Mouse (Mus musculus) limb, embryonic 10.5 days (tissue): Measurements from ENCODE around the gene Tsg101. TPM values are rescaled to one million over a fixed set of nuclear protein-coding genes. Genes with fewer than 3 reads are reported as not detected.

Source experiments
- DNase-seq: peaks from one replicate; pipeline ENCODE4 v3.0.0-alpha.2; 2017; ENCODE audit warnings: low spot score
- H3K27ac ChIP-seq: fragments of 300-500 bp; sonication (generic); 2 replicates; pipeline ENCODE4 v1.5.1; 2016; ENCODE audit warnings: mild to moderate bottlenecking
- H3K27me3 ChIP-seq: fragments of 300-500 bp; sonication (generic); 2 replicates; pipeline ENCODE4 v1.6.1; 2016; ENCODE audit warnings: low read depth, mild to moderate bottlenecking; ENCODE audit not compliant: poor library complexity, severe bottlenecking
- H3K36me3 ChIP-seq: fragments of 300-500 bp; sonication (generic); 2 replicates; pipeline ENCODE4 v1.6.1; 2016; ENCODE audit warnings: mild to moderate bottlenecking, moderate library complexity
- H3K4me1 ChIP-seq: fragments of 300-500 bp; sonication (generic); 2 replicates; pipeline ENCODE4 v1.6.1; 2016
- H3K4me3 ChIP-seq: fragments of 300-500 bp; sonication (generic); 2 replicates; pipeline ENCODE4 v1.5.1; 2016; ENCODE audit warnings: mild to moderate bottlenecking, moderate library complexity
- H3K9me3 ChIP-seq: fragments of 300-500 bp; sonication (generic); replicated peaks from 2 replicates; pipeline ENCODE4 v1.6.1; 2016; ENCODE audit warnings: mild to moderate bottlenecking
- WGBS: fragments of 180-500 bp; shearing (Covaris S2); methylation state at CpG from one replicate; pipeline ENCODE4 v1.1.7; 2016; 5-methylcytosine and 5-hydroxymethylcytosine counted together
- polyA plus RNA-seq: library from polyadenylated mRNA; unstranded; fragments of >200 nt; fragmentation: Nextera tagmentation; extraction: Ambion mirVana; gene quantifications from 2 replicates; pipeline ENCODE4 v1.2.1, GENCODE M21; 2016

Tsg101 gene
- 236 and 252 TPM in 2 replicates for polyA plus RNA-seq

DNA sequence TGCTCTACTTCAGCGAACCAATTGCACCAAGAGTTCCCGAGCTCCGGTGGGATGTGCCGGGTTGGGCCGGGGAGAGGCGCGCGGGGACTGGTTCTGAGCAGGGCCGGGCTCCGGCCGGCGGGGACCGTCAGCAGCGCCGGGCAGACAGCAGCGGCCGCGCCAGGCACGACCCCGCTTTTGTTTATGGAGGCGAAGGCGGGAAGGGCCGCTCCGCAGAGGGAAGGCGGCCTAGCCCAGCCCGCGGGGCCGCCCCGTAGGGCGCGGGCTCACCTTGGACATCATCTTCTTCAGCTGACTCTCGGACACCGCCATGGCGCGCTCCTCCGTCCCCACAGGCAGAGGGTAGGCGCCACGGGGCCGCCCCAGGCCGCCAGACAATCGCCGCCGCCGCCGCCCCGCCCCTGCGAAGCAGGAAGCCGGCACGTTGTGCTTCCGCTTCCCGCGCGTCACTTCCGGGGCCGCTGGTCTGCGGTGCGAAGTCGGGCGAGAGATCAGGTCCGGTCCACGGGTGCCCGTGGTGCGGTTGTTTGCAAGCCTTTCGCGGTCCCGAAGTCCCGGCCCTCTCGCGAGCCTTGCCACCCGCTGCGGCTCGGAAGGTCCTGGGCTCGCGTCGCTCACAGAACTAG is at the start of gene Tsg101:
Gene Tsg101, minus strand, starts transcription at position 419 of the 626 bp plus-strand sequence.
- Histone ChIP-seq H3K4me3 (peak within 1 kb of the TSS; percentile 92), H3K9me3 (no peaks in the 10 kb centered on the region), H3K4me1 (peaks cover 22% of the 10 kb centered on the region), H3K27ac (peak within 1 kb of the TSS; percentile 99), H3K27me3 (no peaks in the 10 kb centered on the region), H3K36me3 (peaks cover 32% of the 10 kb centered on the region)
- DNase-seq: peak; percentile 97
- under 1% methylated on average over 73 of the region's 75 CpGs for WGBS

DNA sequence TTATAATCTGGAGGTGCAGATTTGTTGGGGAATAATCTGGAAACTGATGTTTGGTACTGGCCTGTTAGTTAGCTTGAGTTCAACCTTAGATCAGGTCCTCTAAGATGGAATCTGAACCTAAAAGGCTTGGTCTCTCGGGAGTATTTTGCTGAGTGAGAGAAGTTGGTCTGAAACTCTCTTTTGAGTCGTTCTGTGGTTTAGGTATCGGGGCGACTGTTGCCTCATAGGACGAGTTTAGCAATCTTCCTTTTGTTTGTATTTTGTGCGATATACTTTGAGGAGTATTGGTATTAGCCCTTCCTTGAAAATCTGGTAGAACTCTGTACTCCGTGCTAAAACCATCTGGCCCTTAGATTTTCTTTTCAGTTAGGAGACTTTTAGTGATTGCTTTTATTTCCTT is 44.3 kb upstream of the Tsg101 start:
- Histone ChIP-seq H3K4me3 (no peak overlapping the region), H3K9me3 (no peaks in the 10 kb centered on the region), H3K27me3 (peaks cover 21% of the 10 kb centered on the region), H3K36me3 (no peaks in the 10 kb centered on the region), H3K27ac (0 out of 2 replicates have a peak overlapping the region, but pooled peaks have one; percentile 65), H3K4me1 (peaks cover 4% of the 10 kb centered on the region; the same call in 1 of the 2 replicates)
- WGBS: 90% methylated on average over 7 of the region's 7 CpGs
- no peak for DNase-seq

DNA sequence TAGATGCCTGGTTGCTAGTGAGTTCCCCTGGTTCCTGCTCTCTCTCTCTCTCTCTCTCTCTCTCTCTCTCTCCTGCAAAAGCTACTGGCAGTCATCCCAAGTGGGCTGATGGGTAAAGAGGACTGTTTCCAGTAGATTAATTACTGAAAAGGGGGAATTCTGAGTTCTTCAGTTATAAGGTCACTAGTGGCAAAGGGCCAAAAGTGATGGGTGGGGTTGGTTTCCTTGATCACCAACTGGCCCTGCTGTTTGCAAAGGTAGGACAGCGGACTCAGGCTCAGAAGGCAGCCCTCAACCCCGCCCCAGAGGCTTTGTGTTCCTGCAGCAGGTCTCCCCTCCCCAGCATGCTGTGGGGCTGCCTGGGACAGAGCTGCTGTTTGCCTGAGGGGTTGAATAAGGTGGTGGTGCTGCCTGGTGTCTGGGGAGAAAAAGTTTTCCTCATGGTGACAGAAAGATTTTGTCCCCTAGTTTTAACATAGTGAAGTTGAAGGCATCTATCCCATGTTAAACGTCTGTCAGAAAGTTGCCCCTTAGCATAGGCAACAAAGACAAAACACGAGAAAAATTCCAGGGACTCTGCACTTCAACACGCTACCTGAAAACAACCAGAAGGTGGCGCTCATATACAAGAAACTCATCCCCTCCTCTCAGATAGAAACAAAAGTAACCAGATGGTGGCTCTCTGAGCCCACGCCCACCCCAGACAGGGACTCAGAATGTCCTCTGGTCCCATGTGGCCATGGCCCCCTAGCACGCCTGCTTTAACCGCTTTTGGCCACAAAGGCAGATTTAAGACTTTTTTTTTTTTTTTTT is 43.2 kb upstream of the Tsg101 start:
- H3K27me3 ChIP-seq: peaks cover 24% of the 10 kb centered on the region
- WGBS: 1% methylated on average over 9 of the region's 9 CpGs
- no peak overlapping the region for H3K4me3 ChIP-seq
- peak overlapping the region; percentile 65 for H3K27ac ChIP-seq
- no peaks in the 10 kb centered on the region for H3K9me3 ChIP-seq
- H3K36me3 ChIP-seq: no peaks in the 10 kb centered on the region
- peaks cover 4% of the 10 kb centered on the region; the same call in 1 of the 2 replicates for H3K4me1 ChIP-seq
- DNase-seq: peak; percentile 73

DNA sequence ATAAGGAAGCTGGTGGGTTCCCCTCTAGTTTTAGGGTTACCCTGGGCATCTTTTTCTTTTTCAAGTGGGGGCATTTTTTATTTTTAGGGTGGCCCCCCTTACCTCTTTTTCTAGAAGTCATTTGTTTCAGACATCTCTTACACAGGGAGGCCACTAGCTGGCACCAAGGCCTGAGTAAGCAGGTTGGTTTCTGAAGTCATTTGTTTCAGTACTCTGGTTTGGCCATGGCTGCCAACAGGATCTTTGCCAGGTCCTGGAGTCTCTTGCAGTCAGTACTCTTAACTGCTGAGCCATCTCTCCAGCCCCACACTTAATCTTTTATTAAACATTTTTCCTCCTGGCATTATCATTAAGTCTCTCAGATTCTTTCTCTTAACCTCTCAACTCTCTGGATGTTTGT is 42.4 kb upstream of the Tsg101 start:
- no peak for DNase-seq
- H3K4me3 ChIP-seq: no peak overlapping the region
- H3K27me3 ChIP-seq: peaks cover 24% of the 10 kb centered on the region
- H3K4me1 ChIP-seq: peaks cover 13% of the 10 kb centered on the region; the same call in 1 of the 2 replicates
- no peak overlapping the region for H3K27ac ChIP-seq
- no peaks in the 10 kb centered on the region for H3K9me3 ChIP-seq
- H3K36me3 ChIP-seq: no peaks in the 10 kb centered on the region

DNA sequence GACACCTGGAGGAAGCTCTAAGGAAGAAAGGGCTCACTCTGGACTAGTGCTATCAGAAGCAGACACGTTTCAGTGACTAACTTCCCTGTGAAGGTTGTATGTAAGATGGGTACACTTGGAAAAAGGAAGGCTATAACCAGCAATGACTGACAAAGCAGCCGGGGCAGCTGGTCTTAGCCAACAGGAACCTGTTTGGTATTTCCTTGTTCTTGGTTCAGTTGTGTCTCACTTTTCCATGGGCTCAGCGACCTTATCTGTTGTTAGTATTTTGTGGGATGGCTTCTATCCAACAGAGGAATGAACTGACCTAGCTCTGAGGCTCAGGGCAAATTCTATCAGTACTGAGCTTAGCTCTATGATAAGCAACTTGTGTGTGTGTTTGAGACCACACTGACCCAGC is 41.2 kb upstream of the Tsg101 start:
- Histone ChIP-seq H3K9me3 (no peaks in the 10 kb centered on the region), H3K27me3 (peaks cover 24% of the 10 kb centered on the region), H3K27ac (no peak overlapping the region), H3K36me3 (peaks cover 2% of the 10 kb centered on the region; the same call in 1 of the 2 replicates), H3K4me1 (peaks cover 13% of the 10 kb centered on the region; the same call in 1 of the 2 replicates), H3K4me3 (no peak overlapping the region)
- 78% methylated on average over 3 of the region's 3 CpGs for WGBS
- DNase-seq: no peak

DNA sequence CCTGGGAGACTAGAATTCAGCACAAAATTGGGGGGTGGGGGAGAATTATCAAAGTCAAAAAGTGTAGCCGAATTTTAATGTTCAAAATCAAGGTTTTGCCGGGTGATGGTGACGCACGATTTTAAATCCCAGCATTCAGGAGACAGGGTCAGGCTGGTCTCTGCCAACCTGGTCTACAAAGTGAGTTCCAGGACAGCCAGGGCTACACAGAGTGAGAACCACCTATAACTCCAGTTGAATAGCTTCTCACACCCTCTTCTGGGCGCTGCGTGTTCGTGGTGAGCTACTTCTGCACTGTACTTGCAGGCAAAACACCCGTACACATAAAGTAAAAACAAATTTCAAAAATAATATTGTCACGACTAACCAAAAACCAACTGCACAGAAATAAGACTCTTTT is 39.1 kb upstream of the Tsg101 start:
- Histone ChIP-seq H3K9me3 (no peaks in the 10 kb centered on the region), H3K36me3 (peaks cover 18% of the 10 kb centered on the region), H3K4me3 (peak overlapping the region; percentile 74), H3K27ac (peak overlapping the region; percentile 81), H3K4me1 (peaks cover 13% of the 10 kb centered on the region; the same call in 1 of the 2 replicates), H3K27me3 (peaks cover 24% of the 10 kb centered on the region)
- no peak for DNase-seq
- WGBS: 24% methylated on average over 9 of the region's 9 CpGs

DNA sequence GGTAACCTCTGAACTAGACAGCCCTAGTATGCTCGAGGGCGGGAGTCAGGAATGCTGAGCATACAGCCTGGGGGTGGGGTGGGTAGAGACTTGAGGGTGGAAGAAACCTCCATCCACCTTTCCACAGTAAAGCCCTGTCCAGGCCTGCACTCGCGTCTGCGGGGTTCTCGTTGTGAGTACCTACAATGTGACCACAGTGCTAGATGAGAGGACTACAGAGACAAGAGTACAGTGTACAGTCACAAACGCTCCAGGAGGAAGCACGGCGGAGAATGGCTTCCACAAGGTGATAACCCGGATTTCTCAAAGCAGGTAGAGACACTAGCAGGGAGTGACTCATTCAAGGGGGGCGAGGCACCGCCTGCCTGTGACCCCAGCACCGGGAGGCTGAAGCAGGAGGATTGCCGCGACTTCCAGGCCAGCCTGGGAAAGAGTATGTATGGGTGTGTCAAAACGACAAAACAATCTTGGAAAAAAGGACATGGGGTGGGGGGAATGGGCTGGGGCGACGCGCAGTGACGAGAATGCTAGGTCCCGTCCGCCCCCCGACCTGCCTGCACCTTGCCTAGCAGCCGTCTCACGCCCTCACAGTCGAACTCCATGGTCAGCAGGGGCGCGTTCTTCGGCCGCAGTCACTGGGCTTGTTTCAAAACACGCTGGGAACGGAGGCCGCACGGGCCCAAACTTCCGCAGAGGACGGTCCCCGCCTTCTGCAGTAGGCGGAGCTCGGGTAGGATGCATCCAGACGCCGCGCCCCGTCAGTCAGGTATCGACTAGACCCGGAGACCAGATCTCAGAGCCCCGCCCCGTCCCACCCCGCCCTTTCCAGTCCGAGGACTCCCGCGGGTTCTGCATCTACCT is 38.3 kb upstream of the Tsg101 start, which contains the start of gene Uevld:
Gene Uevld, minus strand, starts transcription at position 697 of the 861 bp plus-strand sequence.
- WGBS: 2% methylated on average over 51 of the region's 51 CpGs
- peak within 1 kb of the TSS; percentile 74 for H3K4me3 ChIP-seq
- H3K27ac ChIP-seq: peak within 1 kb of the TSS; percentile 81
- no peaks in the 10 kb centered on the region for H3K9me3 ChIP-seq
- H3K27me3 ChIP-seq: peaks cover 24% of the 10 kb centered on the region
- H3K4me1 ChIP-seq: peaks cover 13% of the 10 kb centered on the region; the same call in 1 of the 2 replicates
- peak; percentile 96 for DNase-seq
- peaks cover 26% of the 10 kb centered on the region for H3K36me3 ChIP-seq

DNA sequence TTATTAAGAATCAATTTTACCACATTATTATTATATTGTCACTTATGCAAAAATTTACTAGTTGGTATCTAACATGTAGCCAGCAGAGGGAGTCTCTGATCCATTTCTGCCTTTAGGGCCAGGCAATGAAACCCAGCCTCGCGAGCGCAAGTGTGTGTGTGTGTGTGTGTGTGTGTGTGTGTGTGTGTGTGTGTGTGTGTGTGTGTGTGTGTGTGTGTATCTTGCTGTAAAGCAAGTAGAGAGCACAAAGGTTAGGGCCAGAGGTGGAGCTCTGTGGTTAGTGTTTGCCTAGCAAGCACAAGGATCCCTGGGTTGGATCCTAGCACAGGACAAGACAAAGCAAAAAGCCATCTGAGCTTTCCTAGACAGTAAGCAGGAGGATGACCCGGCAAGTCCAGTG is 16.1 kb upstream of the Tsg101 start:
- DNase-seq: no peak
- no peaks in the 10 kb centered on the region for H3K4me1 ChIP-seq
- no peak overlapping the region for H3K27ac ChIP-seq
- peaks cover 75% of the 10 kb centered on the region for H3K36me3 ChIP-seq
- H3K9me3 ChIP-seq: no peaks in the 10 kb centered on the region
- 82% methylated on average over 4 of the region's 4 CpGs for WGBS
- no peaks in the 10 kb centered on the region for H3K27me3 ChIP-seq
- no peak overlapping the region for H3K4me3 ChIP-seq

DNA sequence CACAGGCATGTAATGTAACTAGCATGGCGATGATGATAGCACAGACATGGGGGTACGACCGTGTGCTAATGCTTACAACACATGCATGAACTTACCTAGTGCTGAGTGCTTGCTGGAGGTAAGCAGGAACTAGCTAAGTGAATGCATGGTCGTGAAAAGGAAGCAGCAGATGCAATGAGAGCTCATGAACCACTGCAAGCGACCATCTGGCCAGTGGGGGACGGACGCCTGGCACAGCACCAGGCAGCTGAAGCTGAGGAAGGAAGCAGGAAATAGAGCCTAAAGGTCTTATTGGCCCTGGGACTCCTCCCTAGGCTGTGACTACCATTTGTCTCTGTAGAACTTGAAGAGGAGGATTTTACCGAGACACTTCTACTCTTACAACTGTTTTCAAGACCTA is 15.0 kb upstream of the Tsg101 start:
- H3K9me3 ChIP-seq: no peaks in the 10 kb centered on the region
- WGBS: 82% methylated on average over 8 of the region's 8 CpGs
- H3K27me3 ChIP-seq: no peaks in the 10 kb centered on the region
- no peak for DNase-seq
- H3K36me3 ChIP-seq: peaks cover 73% of the 10 kb centered on the region
- H3K4me1 ChIP-seq: no peaks in the 10 kb centered on the region
- no peak overlapping the region for H3K27ac ChIP-seq
- H3K4me3 ChIP-seq: no peak overlapping the region

DNA sequence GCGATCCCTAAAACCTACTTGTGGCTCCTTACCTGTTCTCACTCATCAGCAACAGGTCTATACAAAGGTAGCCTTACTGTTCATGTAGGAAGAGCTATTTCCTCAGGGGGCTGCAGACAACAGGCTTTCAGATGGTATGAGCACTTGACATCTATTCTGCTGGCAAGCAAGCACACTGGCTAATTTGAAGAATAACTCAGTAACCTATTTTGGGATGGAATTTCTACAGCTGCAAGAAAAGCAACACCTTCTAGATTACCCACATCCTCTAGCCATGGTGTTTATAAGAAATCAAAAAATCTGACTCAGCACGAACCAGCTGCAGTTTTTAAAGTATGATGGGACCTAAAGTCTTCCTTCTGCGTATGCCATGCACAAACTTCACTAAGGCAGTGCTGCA is 11.6 kb upstream of the Tsg101 start:
- no peak overlapping the region for H3K27ac ChIP-seq
- no peak for DNase-seq
- H3K9me3 ChIP-seq: no peaks in the 10 kb centered on the region
- H3K36me3 ChIP-seq: peaks cover 48% of the 10 kb centered on the region
- no peaks in the 10 kb centered on the region for H3K27me3 ChIP-seq
- 95% methylated on average over 3 of the region's 3 CpGs for WGBS
- H3K4me1 ChIP-seq: no peaks in the 10 kb centered on the region
- no peak overlapping the region for H3K4me3 ChIP-seq

DNA sequence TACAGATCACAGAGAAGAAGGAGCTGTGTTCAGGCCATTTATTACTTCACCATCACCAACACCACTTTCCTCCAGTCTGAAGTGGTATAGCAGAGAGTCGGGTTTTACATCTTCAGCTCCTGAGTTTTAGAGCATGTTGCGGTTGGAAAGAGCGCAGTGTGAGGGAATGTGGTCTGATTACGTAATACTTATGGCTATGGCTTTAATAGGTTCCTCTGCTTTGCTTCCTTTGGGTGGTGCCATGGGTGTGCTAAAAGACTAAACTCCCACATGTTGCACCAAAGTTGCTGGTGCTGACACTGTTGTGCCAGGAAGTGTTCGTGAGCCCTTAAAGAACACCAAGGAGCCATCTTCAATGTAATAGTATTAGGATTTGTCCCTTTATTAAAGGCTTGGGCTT is 8.5 kb upstream of the Tsg101 start:
- no peak for DNase-seq
- Histone ChIP-seq H3K4me1 (no peaks in the 10 kb centered on the region), H3K4me3 (no peak overlapping the region), H3K27ac (no peak overlapping the region), H3K9me3 (no peaks in the 10 kb centered on the region), H3K27me3 (no peaks in the 10 kb centered on the region), H3K36me3 (peaks cover 23% of the 10 kb centered on the region)
- WGBS: 95% methylated on average over 5 of the region's 5 CpGs

DNA sequence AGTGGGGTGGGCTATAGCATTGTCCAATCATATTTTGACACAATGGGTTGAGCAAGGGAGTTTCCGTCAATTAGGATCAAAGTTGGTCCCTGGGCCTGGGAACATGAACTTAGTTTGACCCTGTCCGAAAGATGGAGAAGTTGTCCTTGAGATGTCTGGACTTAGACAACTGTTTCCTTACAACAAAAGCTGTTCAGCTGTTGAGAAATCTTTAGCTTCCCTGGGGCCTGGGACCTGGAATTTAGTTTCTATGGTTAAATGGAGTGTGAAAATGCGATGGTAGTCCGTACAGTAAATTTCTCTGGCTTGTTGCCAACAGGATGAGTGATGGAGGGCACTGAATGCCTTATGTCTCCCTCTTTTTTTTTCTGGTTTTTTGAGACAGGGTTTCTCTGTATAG is 2.3 kb upstream of the Tsg101 start:
- H3K36me3 ChIP-seq: peaks cover 8% of the 10 kb centered on the region
- 89% methylated on average over 4 of the region's 4 CpGs for WGBS
- no peak overlapping the region for H3K4me3 ChIP-seq
- peaks cover 20% of the 10 kb centered on the region for H3K4me1 ChIP-seq
- H3K27ac ChIP-seq: no peak overlapping the region
- H3K27me3 ChIP-seq: no peaks in the 10 kb centered on the region
- no peak for DNase-seq
- no peaks in the 10 kb centered on the region for H3K9me3 ChIP-seq
